Mouse (Mus musculus) intestine, postnatal 0 days (tissue): ENCODE measurements around the gene Man2a1. TPM values are rescaled to one million over a fixed set of nuclear protein-coding genes. Genes with fewer than 3 reads are reported as not detected.

Source experiments
- ATAC-seq: fragments of 200-750 bp; cut with Nextera tagmentation; 2 replicates; pipeline ENCODE4 v1.8.0; 2017; ENCODE audit warnings: mild to moderate bottlenecking, moderate TSS enrichment, moderate library complexity
- H3K27ac ChIP-seq: fragments of 300-500 bp; sonication (generic); 2 replicates; pipeline ENCODE4 v1.5.1; 2014; ENCODE audit warnings: mild to moderate bottlenecking, low read depth, low read length, moderate library complexity
- H3K27me3 ChIP-seq: fragments of 300-500 bp; sonication (generic); replicated peaks from 2 replicates; pipeline ENCODE4 v1.6.1; 2014; ENCODE audit warnings: low read length, mixed read lengths; ENCODE audit not compliant: control insufficient read depth, insufficient read depth
- H3K36me3 ChIP-seq: fragments of 300-500 bp; sonication (generic); 2 replicates; pipeline ENCODE4 v1.6.1; 2014; ENCODE audit warnings: mild to moderate bottlenecking, moderate library complexity; ENCODE audit not compliant: control insufficient read depth, insufficient read depth
- H3K4me1 ChIP-seq: fragments of 300-500 bp; sonication (generic); replicated peaks from 2 replicates; pipeline ENCODE4 v1.6.1; 2014; ENCODE audit warnings: antibody characterized with exemption, low read length, mixed read lengths; ENCODE audit not compliant: control insufficient read depth, insufficient read depth
- H3K4me2 ChIP-seq: fragments of 300-500 bp; sonication (generic); replicated peaks from 2 replicates; pipeline ENCODE4 v1.6.1; 2014; ENCODE audit warnings: low read depth, mild to moderate bottlenecking, moderate library complexity
- H3K4me3 ChIP-seq: fragments of 300-500 bp; sonication (generic); 2 replicates; pipeline ENCODE4 v1.5.1; 2014; ENCODE audit warnings: low read depth, low read length
- H3K9ac ChIP-seq: fragments of 300-500 bp; sonication (generic); 2 replicates; pipeline ENCODE4 v1.6.1; 2014; ENCODE audit warnings: mild to moderate bottlenecking, low read depth, low read length
- H3K9me3 ChIP-seq: fragments of 300-500 bp; sonication (generic); 2 replicates; pipeline ENCODE4 v1.6.1; 2016; ENCODE audit warnings: mixed run types; ENCODE audit not compliant: control insufficient read depth
- CTCF ChIP-seq: sonication (generic); IDR thresholded peaks from 2 replicates; pipeline ENCODE4 v1.5.1; 2016; ENCODE audit warnings: low read depth, mild to moderate bottlenecking, control low read depth, antibody characterized with exemption, moderate library complexity
- WGBS: fragments of 180-500 bp; shearing (Covaris S2); extraction: QIAGEN DNeasy Blood & Tissue Kit; methylation state at CpG from one replicate; pipeline ENCODE4 v1.1.7; 2014; 5-methylcytosine and 5-hydroxymethylcytosine counted together
- polyA plus RNA-seq: library from polyadenylated mRNA; unstranded; fragments of >200 nt; fragmentation: Nextera tagmentation; extraction: Ambion mirVana; gene quantifications from 2 replicates; pipeline ENCODE4 v1.2.1, GENCODE M21; 2015

Man2a1 gene
- polyA plus RNA-seq, 1 experiment from 2014 or later = 7.2 TPM

GRCm38 (mm10) chr17:64608923-64609598, 8.5 kb downstream of the Man2a1 start:
- H3K9me3 ChIP-seq = no peaks in the 10 kb centered on the region
- 0 out of 2 replicates have a peak, but pooled peaks cover 2% of the 10 kb centered on the region for H3K4me1 ChIP-seq
- 65% methylated on average over 6 of the region's 6 CpGs for WGBS

GRCm38 (mm10) chr17:64609741-64610140, 9.2 kb downstream of the Man2a1 start:
- no peak for ATAC-seq
- Histone ChIP-seq H3K36me3 (no peaks in the 10 kb centered on the region), H3K27ac (no peak overlapping the region), H3K9me3 (no peaks in the 10 kb centered on the region), H3K4me3 (no peak overlapping the region), H3K4me1 (0 out of 2 replicates have a peak, but pooled peaks cover 3% of the 10 kb centered on the region), H3K9ac (no peak overlapping the region), H3K4me2 (no peak overlapping the region), H3K27me3 (no peaks in the 10 kb centered on the region)
- 62% methylated on average over 3 of the region's 3 CpGs for WGBS
- no peak for TF ChIP-seq CTCF

More at GRCm38 (mm10) chr17:64608923-64609598, 8.5 kb downstream of the Man2a1 start:
- Histone ChIP-seq H3K36me3 (no peaks in the 10 kb centered on the region), H3K4me2 (no peak overlapping the region), H3K27me3 (no peaks in the 10 kb centered on the region), H3K9ac (no peak overlapping the region), H3K4me3 (no peak overlapping the region), H3K27ac (no peak overlapping the region)
- no peak for ATAC-seq
- TF ChIP-seq CTCF = peak; percentile 34

- no peak overlapping the region for H3K4me2 ChIP-seq
- WGBS = 72% methylated on average over 5 of the region's 5 CpGs
- 0 out of 2 replicates have a peak, but pooled peaks cover 5% of the 10 kb centered on the region for H3K4me1 ChIP-seq
- ATAC-seq = no peak
- H3K27ac ChIP-seq = no peak overlapping the region
- H3K27me3 ChIP-seq = no peaks in the 10 kb centered on the region
- H3K36me3 ChIP-seq = no peaks in the 10 kb centered on the region
- no peak for TF ChIP-seq CTCF
- H3K9me3 ChIP-seq = no peaks in the 10 kb centered on the region
- no peak overlapping the region for H3K9ac ChIP-seq
- H3K4me3 ChIP-seq = no peak overlapping the region
Measured at GRCm38 (mm10) chr17:64611426-64611825, 10.9 kb downstream of the Man2a1 start.

GRCm38 (mm10) chr17:64612135-64612885, 11.8 kb downstream of the Man2a1 start:
- ATAC-seq = no peak
- H3K4me1 ChIP-seq = 0 out of 2 replicates have a peak, but pooled peaks cover 5% of the 10 kb centered on the region
- H3K27me3 ChIP-seq = no peaks in the 10 kb centered on the region
- no peaks in the 10 kb centered on the region for H3K36me3 ChIP-seq
- H3K9me3 ChIP-seq = no peaks in the 10 kb centered on the region
- H3K9ac ChIP-seq = no peak overlapping the region
- H3K4me3 ChIP-seq = no peak overlapping the region
- no peak overlapping the region for H3K4me2 ChIP-seq
- no peak for TF ChIP-seq CTCF
- no peak overlapping the region for H3K27ac ChIP-seq
- WGBS = 80% methylated on average over 16 of the region's 16 CpGs

- no peak for ATAC-seq
Measured at GRCm38 (mm10) chr17:64612930-64613329, 12.4 kb downstream of the Man2a1 start.

GRCm38 (mm10) chr17:64613351-64613750, 12.8 kb downstream of the Man2a1 start:
- ATAC-seq = no peak
- Histone ChIP-seq H3K36me3 (no peaks in the 10 kb centered on the region), H3K4me2 (no peak overlapping the region), H3K9ac (no peak overlapping the region), H3K4me1 (0 out of 2 replicates have a peak, but pooled peaks cover 5% of the 10 kb centered on the region), H3K27ac (no peak overlapping the region), H3K27me3 (no peaks in the 10 kb centered on the region), H3K4me3 (no peak overlapping the region), H3K9me3 (no peaks in the 10 kb centered on the region)
- 72% methylated on average over 3 of the region's 3 CpGs for WGBS
- no peak for TF ChIP-seq CTCF

More at GRCm38 (mm10) chr17:64612930-64613329, 12.4 kb downstream of the Man2a1 start:
- TF ChIP-seq CTCF = no peak
- 0 out of 2 replicates have a peak, but pooled peaks cover 5% of the 10 kb centered on the region for H3K4me1 ChIP-seq
- H3K36me3 ChIP-seq = no peaks in the 10 kb centered on the region
- H3K4me2 ChIP-seq = no peak overlapping the region
- no peak overlapping the region for H3K27ac ChIP-seq
- H3K9me3 ChIP-seq = no peaks in the 10 kb centered on the region
- WGBS = 74% methylated on average over 3 of the region's 3 CpGs
- no peaks in the 10 kb centered on the region for H3K27me3 ChIP-seq
- no peak overlapping the region for H3K4me3 ChIP-seq
- no peak overlapping the region for H3K9ac ChIP-seq
